Mouse (Mus musculus): Measurements from ENCODE around the gene BC005537.

The BC005537 gene

DNA sequence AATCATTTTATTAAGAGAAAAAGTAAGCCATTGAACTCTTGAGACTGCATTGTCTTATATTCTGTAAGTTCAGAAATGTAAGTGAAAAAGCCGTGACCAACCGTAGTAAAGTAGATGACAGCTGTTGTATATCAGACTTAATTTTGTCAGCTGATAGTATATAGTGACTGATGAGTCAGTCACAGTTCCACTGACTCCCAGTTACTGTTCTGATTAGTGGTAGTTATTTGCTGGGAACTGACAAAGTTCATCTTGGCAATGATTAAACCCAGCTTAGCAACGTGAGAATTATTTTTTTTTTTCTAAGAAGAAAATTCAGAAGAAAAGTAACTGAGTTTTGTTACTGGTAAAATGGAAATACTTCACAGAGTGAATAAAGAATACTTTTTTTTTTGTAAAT is 40.2 kb downstream of the BC005537 start:
- in situ Hi-C loops (cut with MboI): no loop called here

DNA sequence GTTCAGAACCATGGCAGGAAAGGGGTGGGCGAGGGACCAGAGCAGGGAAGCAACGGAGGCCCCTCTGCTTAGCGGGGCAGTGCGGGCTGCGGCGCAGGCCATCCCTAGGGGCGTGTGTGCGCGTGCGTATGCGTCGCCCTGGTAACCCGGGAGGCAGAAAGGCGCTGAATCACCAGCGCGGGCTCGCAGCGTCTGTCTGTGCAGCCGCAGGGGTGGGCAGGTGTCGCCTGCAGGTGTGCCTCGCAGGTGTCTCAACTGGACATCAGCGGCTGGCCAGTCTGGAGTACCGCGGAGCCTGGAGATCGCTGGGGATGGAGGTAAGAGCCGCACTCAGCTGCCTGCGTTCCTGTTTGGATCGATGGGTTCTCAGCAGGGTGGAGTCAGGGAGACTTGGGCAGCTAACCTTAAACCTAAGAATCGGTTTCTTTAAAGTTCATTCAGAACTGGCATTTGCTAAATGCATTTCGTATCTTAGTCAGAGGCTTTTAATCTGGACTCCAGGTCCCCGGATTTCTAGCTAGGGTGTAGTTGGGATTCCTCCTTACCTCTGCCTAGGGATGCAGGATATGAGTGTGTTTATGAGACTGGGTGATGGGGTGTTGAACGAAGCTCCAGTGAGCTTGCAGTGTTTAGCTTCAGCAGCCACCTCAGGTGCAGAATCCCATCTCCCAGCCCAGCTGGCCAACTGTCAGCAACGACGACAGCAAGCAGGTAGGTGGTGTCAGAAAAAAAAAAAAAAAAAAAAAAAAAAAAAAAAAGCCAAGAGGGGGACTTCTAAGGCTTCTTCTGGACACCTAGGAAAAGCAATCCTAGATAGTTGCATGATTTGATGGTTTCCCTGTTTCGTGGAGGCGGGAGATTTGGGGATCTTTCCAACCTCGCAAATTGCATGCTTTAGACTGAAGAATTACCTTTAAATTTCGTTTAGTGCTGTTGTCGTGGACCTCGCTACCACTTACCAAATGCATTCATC is 43.8 kb downstream of the BC005537 start, which contains the start of gene D130043K22Rik:
D130043K22Rik (plus strand) TSS at position 153 of the 973 bp plus-strand sequence.
- in situ Hi-C loops (cut with MboI): no loop called here

GRCm38 (mm10) chr13:24849318-24849717 is 47.9 kb downstream of the BC005537 start:
- in situ Hi-C loops (cut with MboI): no loop called here

DNA sequence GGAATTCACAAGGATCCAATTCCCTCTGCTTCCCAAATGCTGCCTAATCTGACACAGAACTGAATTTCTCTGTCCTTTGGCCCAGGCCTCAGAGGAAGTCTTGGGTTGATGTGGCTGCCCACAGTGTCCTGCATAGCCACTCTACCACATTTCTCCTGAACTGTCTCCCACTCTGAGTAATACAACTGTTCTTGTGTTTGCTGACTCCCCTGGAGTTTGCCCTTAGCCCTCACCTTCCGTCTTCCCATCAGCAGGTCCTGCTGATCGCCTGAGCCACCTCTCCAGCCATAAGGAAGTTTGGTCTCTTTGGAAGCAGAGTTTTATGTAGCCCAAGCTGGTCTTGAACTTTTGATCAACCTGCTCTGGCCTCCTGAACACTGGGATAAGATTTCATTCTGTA is 50.5 kb downstream of the BC005537 start:
- in situ Hi-C loops (cut with MboI): no loop called here

DNA sequence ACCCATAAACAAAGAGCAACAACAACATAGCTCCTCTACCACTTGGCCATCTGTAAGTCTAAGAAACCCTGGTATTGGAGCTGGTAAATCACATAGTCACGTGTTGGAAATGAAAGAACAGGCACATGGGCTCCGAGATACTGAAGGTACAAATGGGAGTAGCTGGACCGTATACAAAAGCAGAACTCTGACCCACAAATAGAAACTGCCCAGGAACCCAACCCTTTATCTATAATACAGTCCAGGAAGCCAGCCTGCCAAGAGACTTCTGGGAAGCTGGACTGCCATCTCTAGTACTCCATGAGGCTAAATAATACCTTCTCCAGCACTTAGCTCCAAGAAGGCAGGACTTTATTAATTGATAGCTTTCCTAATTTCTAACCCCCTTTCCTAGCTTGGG is 51.1 kb downstream of the BC005537 start:
- in situ Hi-C loops (cut with MboI): no loop called here

GRCm38 (mm10) chr13:24859115-24859514 is 57.7 kb downstream of the BC005537 start:
- in situ Hi-C loops (cut with MboI): no loop called here

DNA sequence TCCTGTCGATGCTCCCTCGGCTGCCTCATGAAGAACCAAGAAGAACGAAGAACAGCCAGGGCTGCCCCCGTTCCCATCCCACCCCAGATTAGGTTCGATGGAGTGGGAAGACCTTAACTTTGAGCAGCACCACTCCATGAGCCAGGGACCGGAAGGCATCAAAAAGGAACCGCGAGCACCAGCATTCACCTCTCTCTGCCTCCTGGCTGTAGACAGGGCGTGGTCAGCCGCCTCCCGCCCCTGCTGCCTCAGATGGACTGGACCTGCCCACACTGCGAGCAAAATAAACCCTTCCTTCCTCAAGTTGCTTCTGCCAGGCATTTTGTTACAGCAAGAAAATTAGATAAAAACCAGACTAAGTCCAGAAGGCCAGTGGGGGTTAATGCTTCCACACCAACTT is 59.6 kb downstream of the BC005537 start:
- in situ Hi-C loops (cut with MboI): no loop called here

DNA sequence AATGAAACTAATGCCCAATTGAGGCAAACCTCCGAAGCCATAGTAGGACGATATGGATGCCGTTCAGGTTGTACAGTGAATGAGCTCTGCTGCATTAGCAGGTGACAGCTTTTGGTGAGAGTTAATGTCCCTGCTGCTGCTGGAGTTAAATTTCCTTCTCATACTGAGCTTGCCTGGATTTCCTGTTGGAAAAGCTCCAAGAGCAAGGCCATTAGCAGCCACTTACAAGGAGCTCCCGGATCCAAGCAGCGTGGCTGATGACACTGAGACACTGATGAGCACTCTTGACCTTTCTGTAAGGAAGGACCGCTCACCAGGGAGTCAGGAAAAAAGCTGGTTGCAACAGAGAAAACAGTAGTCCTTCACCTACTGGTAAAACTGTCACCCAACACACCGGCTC is 60.6 kb downstream of the BC005537 start:
- in situ Hi-C loops (cut with MboI): no loop called here

DNA sequence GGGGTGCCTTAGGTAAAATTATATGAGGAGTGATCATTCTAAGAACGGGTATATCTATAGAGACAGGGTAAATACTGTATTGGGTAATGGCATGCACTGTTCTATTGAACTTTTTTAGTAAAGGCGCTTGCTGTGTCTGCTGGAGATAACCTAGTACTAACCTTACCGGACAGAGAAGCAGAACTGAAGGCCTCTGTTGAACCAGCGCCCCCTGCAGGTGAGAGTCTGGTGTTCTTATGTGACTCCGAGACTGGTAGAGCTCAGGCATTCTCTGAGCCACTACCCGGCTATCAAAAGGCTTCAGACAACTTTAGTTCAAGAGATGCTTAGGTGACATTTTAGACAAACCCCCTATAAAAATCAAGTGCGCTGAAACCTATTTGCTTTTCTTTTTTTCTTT is 61.1 kb downstream of the BC005537 start:
- in situ Hi-C loops (cut with MboI): no loop called here
